Mouse (Mus musculus): ENCODE measurements around the gene Rtn4. TPM values are rescaled to one million over a fixed set of nuclear protein-coding genes. Genes with fewer than 3 reads are reported as not detected.

Gene Rtn4
- polyA plus RNA-seq, 1 experiment from 2014 or later, result 111 TPM

Other genes starting within 250 kb of the Rtn4 start
- 13.7 and 15.8 TPM in 2 replicates for gene Prorsd1, start 177.9 kb upstream of the Rtn4 start, polyA plus RNA-seq (2015; fragmentation: Nextera tagmentation; extraction: Ambion mirVana)
- gene Mtif2, start 166.5 kb upstream of the Rtn4 start, polyA plus RNA-seq (2015; fragmentation: Nextera tagmentation; extraction: Ambion mirVana), result 54.5 and 59.4 TPM in 2 replicates
- 0.09 TPM in 1 of 2 replicates, not detected in the other for gene Clhc1, start 145.0 kb upstream of the Rtn4 start, polyA plus RNA-seq (2015; fragmentation: Nextera tagmentation; extraction: Ambion mirVana)
- gene Rps27a, start 144.8 kb upstream of the Rtn4 start, polyA plus RNA-seq (2015; fragmentation: Nextera tagmentation; extraction: Ambion mirVana), result 682 and 707 TPM in 2 replicates
- gene 4931440F15Rik, start 132.7 kb downstream of the Rtn4 start, polyA plus RNA-seq (2015; fragmentation: Nextera tagmentation; extraction: Ambion mirVana), result 0.32 and 0.58 TPM in 2 replicates